Mouse (Mus musculus): Measurements from ENCODE around the gene Slc23a3. TPM values are rescaled to one million over a fixed set of nuclear protein-coding genes. Genes with fewer than 3 reads are reported as not detected.

The Slc23a3 gene
- polyA plus RNA-seq, 1 experiment from 2014 or later, result not detected

DNA sequence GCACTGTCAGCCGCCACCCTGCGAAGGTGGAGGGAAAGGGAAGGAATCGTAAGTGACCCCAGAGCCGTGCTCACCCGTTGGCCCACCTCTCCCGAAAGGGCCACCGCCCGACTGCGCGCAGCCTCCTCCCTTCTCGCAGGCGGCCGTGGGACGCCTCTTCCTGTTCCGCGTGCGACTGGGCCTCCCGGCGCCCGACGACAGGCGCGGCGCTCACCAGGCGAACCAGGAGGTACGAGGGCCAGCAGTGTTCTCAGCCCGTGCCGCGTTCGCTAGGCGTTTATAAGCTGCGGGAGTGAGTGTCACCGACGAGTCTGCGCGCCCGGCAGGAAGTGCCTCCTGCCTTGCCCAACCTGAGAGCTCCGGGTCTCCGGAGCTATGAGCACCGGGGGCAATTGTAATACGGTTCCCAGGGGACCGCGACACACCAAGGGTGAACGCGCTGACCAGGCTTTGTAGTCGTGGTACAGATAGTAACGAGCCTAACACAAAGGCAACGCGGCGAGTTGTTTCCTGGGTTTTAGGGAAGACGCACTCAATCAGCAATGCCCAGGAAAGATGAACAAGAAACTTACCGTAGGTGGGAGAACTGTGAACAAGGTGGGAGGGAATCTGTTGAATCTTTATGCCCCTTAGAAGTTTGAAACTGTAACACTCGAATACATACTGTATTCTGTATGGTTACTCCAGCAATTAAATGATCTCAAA, 7.9 kb upstream of the Slc23a3 start:
- H3K27me3 ChIP-seq (replicated peaks; ENCODE audit: control insufficient read depth, insufficient read depth, low read length), result no peaks in the 10 kb centered on the region
- WGBS, result under 1% methylated on average over 53 of the region's 53 CpGs
- H3K27ac ChIP-seq (ENCODE audit: low read depth, low read length), result peak overlapping the region; percentile 97; the same call in 1 of the 2 replicates
- peaks cover 58% of the 10 kb centered on the region for H3K36me3 ChIP-seq (ENCODE audit: control insufficient read depth, insufficient read depth, low read length)
- peak overlapping the region; percentile 88 for H3K4me2 ChIP-seq (ENCODE audit: low read length)
- peaks cover 16% of the 10 kb centered on the region for H3K4me1 ChIP-seq (ENCODE audit: control insufficient read depth, insufficient read depth, low read length)
- ATAC-seq (0 out of 2 replicates have a peak, but pooled peaks have one; percentile 6), DNase-seq (ENCODE audit: low spot score) (peak; percentile 43)
- H3K4me3 ChIP-seq (ENCODE audit: low read depth, low read length), result peak overlapping the region; percentile 87
- H3K9ac ChIP-seq (ENCODE audit: low read length), result peak overlapping the region; percentile 93
- no peaks in the 10 kb centered on the region for H3K9me3 ChIP-seq (replicated peaks; ENCODE audit: control insufficient read depth, low read length)

DNA sequence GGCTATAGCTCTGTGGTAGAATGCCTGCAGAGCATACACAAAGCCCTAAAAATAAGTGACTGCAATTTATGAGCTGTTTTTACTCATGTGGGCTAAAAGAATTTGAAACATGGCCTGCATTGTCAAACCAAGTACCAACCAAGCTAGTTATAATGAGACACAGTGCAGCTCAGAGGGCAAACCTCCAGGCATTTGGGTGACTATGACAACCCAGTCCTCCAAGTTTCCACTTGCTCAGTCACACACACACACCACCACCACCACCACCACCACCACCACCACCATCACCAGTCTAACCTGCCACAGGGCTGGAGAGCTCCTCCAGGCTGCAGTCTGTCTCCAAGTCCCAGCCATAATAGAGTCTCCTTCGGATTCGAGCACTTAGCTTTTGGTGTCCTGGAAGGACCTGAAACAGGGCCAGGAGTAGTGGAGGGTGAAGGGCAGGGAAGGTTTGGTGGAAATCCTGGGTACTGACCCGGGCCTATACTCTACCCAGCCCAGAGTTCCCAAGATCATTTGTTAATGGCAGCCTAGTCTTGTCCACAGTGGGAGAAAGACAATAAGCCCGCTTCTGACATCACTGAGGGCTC, 7.0 kb upstream of the Slc23a3 start:
- DNase-seq (ENCODE audit: low spot score) (no peak), ATAC-seq (no peak)
- Histone ChIP-seq H3K4me2 (ENCODE audit: low read length) (peak overlapping the region; percentile 88), H3K9ac (ENCODE audit: low read length) (peak overlapping the region; percentile 93), H3K36me3 (ENCODE audit: control insufficient read depth, insufficient read depth, low read length) (peaks cover 58% of the 10 kb centered on the region), H3K4me1 (ENCODE audit: control insufficient read depth, insufficient read depth, low read length) (peaks cover 16% of the 10 kb centered on the region), H3K9me3 (replicated peaks; ENCODE audit: control insufficient read depth, low read length) (no peaks in the 10 kb centered on the region), H3K27me3 (replicated peaks; ENCODE audit: control insufficient read depth, insufficient read depth, low read length) (no peaks in the 10 kb centered on the region), H3K4me3 (ENCODE audit: low read depth, low read length) (peak overlapping the region; percentile 87), H3K27ac (ENCODE audit: low read depth, low read length) (no peak overlapping the region)
- 72% methylated on average over 4 of the region's 4 CpGs for WGBS

DNA sequence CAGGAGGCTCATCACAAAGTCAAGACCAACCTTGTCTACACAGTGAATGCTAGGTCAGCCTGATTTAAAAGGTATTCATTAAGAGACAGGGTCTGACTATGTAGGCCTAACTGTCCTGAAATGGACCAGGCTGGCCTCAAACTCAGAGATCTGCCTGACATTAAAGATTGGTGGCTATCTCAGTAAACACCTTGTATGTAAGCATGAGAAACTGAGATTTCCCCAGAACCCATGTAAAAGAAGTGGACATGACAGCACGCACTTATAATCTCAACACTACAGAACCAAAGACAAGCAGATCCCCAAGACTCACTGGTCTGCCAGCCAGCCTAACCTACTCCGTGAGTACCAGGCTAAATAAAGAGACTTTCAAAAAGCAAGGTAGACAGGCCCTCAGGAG, 4.8 kb upstream of the Slc23a3 start:
- 94% methylated on average over 2 of the region's 2 CpGs for WGBS

DNA sequence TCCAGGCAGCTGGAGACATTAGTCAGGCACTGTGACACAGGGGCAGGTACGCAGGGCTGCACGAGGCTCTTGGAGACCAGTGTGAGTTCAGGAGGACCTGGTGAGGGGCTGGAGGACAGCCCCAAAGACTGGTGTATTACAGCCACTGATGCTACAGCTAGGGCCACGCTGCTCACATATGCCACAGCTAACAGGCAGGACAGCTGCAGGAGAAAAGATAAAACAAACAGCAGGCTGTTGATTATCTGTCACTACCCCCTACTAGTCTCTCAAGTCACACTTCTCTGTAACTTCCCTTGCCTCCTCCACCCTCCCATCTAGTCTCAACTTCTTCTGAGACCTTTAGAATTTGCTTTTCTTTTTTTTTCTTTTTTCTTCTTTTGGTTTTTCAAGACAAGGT, 3.0 kb upstream of the Slc23a3 start:
- Histone ChIP-seq H3K9me3 (replicated peaks; ENCODE audit: control insufficient read depth, low read length) (no peaks in the 10 kb centered on the region), H3K4me1 (ENCODE audit: control insufficient read depth, insufficient read depth, low read length) (peaks cover 6% of the 10 kb centered on the region), H3K9ac (ENCODE audit: low read length) (no peak overlapping the region), H3K36me3 (ENCODE audit: control insufficient read depth, insufficient read depth, low read length) (peaks cover 46% of the 10 kb centered on the region), H3K4me2 (ENCODE audit: low read length) (no peak overlapping the region), H3K27ac (ENCODE audit: low read depth, low read length) (no peak overlapping the region), H3K27me3 (replicated peaks; ENCODE audit: control insufficient read depth, insufficient read depth, low read length) (no peaks in the 10 kb centered on the region), H3K4me3 (ENCODE audit: low read depth, low read length) (no peak overlapping the region)
- ATAC-seq, result no peak
- 92% methylated on average over 3 of the region's 3 CpGs for WGBS
- no peak for DNase-seq (ENCODE audit: low spot score)

More for the DNA sequence above, 4.8 kb upstream of the Slc23a3 start:
- peaks cover 6% of the 10 kb centered on the region for H3K4me1 ChIP-seq (ENCODE audit: control insufficient read depth, insufficient read depth, low read length)
- no peak overlapping the region for H3K4me3 ChIP-seq (ENCODE audit: low read depth, low read length)
- peaks cover 46% of the 10 kb centered on the region for H3K36me3 ChIP-seq (ENCODE audit: control insufficient read depth, insufficient read depth, low read length)
- DNase-seq (ENCODE audit: low spot score) (no peak), ATAC-seq (no peak)
- no peak overlapping the region for H3K27ac ChIP-seq (ENCODE audit: low read depth, low read length)
- H3K4me2 ChIP-seq (ENCODE audit: low read length), result no peak overlapping the region
- H3K9ac ChIP-seq (ENCODE audit: low read length), result no peak overlapping the region
- no peaks in the 10 kb centered on the region for H3K27me3 ChIP-seq (replicated peaks; ENCODE audit: control insufficient read depth, insufficient read depth, low read length)
- H3K9me3 ChIP-seq (replicated peaks; ENCODE audit: control insufficient read depth, low read length), result no peaks in the 10 kb centered on the region

DNA sequence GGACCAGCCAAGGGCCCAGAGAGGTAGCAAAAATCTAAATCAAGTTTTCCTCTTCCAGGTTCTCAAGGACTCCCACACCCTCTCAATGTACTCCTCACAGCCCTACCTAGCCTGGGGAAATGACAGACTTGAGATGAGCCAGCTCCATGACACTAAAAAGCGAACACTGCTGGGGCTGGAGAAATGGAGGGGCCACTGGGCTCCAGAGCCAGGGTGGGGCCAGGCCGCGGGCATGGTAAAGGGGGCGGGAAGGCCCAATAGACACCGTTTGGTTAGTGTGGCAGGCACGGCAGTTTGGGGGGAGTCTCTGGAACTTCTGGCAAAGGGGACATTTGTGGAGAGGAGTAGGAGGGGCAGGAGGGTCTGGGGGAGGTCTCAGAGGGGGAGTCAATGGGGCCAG, 2.6 kb upstream of the Slc23a3 start:
- peaks cover 6% of the 10 kb centered on the region for H3K4me1 ChIP-seq (ENCODE audit: control insufficient read depth, insufficient read depth, low read length)
- H3K4me2 ChIP-seq (ENCODE audit: low read length), result no peak overlapping the region
- H3K27me3 ChIP-seq (replicated peaks; ENCODE audit: control insufficient read depth, insufficient read depth, low read length), result no peaks in the 10 kb centered on the region
- no peak overlapping the region for H3K27ac ChIP-seq (ENCODE audit: low read depth, low read length)
- no peak overlapping the region for H3K4me3 ChIP-seq (ENCODE audit: low read depth, low read length)
- 89% methylated on average over 6 of the region's 6 CpGs for WGBS
- no peaks in the 10 kb centered on the region for H3K9me3 ChIP-seq (replicated peaks; ENCODE audit: control insufficient read depth, low read length)
- DNase-seq (ENCODE audit: low spot score) (no peak), ATAC-seq (no peak)
- H3K36me3 ChIP-seq (ENCODE audit: control insufficient read depth, insufficient read depth, low read length), result peaks cover 46% of the 10 kb centered on the region
- H3K9ac ChIP-seq (ENCODE audit: low read length), result no peak overlapping the region

DNA sequence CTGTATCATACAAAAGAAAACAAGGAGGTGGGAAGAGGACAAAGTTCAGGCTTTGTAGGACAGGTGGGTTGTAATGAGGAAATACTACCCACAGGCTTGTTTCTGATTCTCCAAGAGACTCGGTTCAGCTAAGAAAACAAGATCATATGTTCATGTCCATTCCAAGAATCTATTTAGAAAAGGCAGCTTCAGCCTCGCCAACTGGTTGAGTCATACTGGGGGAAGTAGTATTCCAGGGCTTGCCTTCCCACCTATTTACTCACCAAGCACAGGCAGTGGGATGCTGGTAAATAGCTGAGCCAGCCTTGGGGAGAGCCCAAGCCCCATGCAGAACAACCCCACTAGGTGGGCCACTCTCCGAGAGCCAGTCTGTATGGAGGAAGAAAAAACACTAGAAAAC, 5.0 kb downstream of the Slc23a3 start:
- Histone ChIP-seq H3K9ac (ENCODE audit: low read length) (no peak overlapping the region), H3K4me1 (ENCODE audit: control insufficient read depth, insufficient read depth, low read length) (0 out of 2 replicates have a peak, but pooled peaks cover 3% of the 10 kb centered on the region), H3K27me3 (replicated peaks; ENCODE audit: control insufficient read depth, insufficient read depth, low read length) (no peaks in the 10 kb centered on the region), H3K9me3 (replicated peaks; ENCODE audit: control insufficient read depth, low read length) (no peaks in the 10 kb centered on the region), H3K4me3 (ENCODE audit: low read depth, low read length) (no peak overlapping the region), H3K36me3 (ENCODE audit: control insufficient read depth, insufficient read depth, low read length) (no peaks in the 10 kb centered on the region), H3K27ac (ENCODE audit: low read depth, low read length) (no peak overlapping the region), H3K4me2 (ENCODE audit: low read length) (no peak overlapping the region)
- WGBS, result 77% methylated on average over 3 of the region's 3 CpGs
- DNase-seq (ENCODE audit: low spot score) (no peak), ATAC-seq (no peak)

DNA sequence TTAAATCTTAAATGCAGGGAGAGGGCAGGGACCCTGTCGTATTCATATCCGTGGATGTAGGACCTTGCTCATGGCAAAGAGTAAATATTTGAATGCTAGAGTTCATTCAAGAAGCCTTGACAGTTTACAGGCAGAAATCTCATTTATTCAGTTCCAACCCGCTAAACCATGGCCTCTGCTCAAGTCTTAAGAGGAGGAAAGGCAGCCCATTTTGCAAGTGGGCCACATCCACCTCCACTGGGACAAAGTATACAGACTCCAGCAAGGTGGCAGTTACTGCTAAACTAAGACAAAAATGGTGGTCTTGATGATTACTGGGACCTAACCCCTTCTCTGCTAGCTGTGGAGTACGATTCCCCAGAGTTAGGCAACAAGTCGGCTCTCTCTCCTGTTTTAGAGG, 8.3 kb downstream of the Slc23a3 start:
- H3K27me3 ChIP-seq (replicated peaks; ENCODE audit: control insufficient read depth, insufficient read depth, low read length), result no peaks in the 10 kb centered on the region
- no peaks in the 10 kb centered on the region for H3K9me3 ChIP-seq (replicated peaks; ENCODE audit: control insufficient read depth, low read length)
- WGBS, result 36% methylated on average over 5 of the region's 5 CpGs
- 0 out of 2 replicates have a peak, but pooled peaks cover 3% of the 10 kb centered on the region for H3K4me1 ChIP-seq (ENCODE audit: control insufficient read depth, insufficient read depth, low read length)
- H3K4me3 ChIP-seq (ENCODE audit: low read depth, low read length), result peak overlapping the region; percentile 43
- DNase-seq (ENCODE audit: low spot score) (no peak), ATAC-seq (no peak)
- H3K27ac ChIP-seq (ENCODE audit: low read depth, low read length), result no peak overlapping the region
- H3K36me3 ChIP-seq (ENCODE audit: control insufficient read depth, insufficient read depth, low read length), result no peaks in the 10 kb centered on the region
- H3K9ac ChIP-seq (ENCODE audit: low read length), result peak overlapping the region; percentile 59; the same call in 1 of the 2 replicates
- H3K4me2 ChIP-seq (ENCODE audit: low read length), result peak overlapping the region; percentile 43

DNA sequence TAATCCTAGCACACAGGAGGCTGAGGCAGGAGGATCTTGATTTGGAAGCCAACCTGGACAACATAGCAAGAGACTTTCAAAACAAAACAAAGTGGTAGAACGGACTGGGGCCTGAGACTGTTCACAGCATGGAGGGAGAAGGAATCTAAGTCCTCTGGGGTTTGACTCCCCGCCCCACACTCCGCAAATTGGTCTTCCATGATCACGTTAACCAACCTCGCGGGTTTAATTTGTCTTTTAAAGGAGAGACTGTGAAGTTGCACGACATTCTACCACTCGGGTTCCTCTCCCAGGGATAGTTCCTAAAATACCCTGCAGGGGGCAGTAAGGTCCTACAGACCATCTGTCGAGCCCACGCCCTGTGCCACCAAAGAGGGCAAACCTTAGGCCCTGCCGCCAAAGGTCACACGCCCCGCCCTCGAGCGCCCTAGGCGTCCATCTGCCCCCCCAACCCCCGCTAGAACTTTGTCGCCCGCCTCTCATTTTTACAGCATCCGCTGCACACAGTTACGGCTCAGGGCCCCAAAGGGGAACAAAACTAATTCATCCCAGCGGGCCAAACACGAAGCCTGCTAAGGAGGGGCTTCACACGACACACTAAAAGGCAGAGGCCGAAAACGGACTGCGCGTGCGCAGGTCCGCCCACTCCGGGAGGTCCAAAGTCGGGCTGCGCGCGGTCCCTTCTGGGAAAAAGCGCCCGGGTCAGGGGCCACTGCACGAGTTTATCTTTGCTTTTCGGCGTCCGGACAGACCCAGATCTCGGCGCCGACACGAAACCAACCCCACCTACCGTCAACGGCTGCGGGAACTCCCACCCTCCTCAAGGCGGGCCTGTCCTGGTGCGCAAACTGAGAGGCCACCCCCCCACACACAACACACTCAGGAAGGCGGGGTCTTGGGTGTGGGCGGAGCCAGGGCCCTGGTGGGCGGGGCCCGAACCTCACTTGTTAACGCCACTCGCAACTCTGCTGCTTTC, 9.1 kb downstream of the Slc23a3 start, which contains the start of gene Nhej1:
TSS of gene Nhej1 (minus strand) at position 855 of the 976 bp plus-strand sequence.
- H3K4me2 ChIP-seq (ENCODE audit: low read length), result peak within 1 kb of the TSS; percentile 43
- no peaks in the 10 kb centered on the region for H3K9me3 ChIP-seq (replicated peaks; ENCODE audit: control insufficient read depth, low read length)
- H3K27ac ChIP-seq (ENCODE audit: low read depth, low read length), result peak within 1 kb of the TSS; percentile 75
- DNase-seq (ENCODE audit: low spot score), result peak; percentile 97
- 2% methylated on average over 56 of the region's 56 CpGs for WGBS
- H3K27me3 ChIP-seq (replicated peaks; ENCODE audit: control insufficient read depth, insufficient read depth, low read length), result no peaks in the 10 kb centered on the region
- peak within 1 kb of the TSS; percentile 43 for H3K4me3 ChIP-seq (ENCODE audit: low read depth, low read length)
- H3K9ac ChIP-seq (ENCODE audit: low read length), result peak within 1 kb of the TSS; percentile 59
- H3K4me1 ChIP-seq (ENCODE audit: control insufficient read depth, insufficient read depth, low read length), result 0 out of 2 replicates have a peak, but pooled peaks cover 3% of the 10 kb centered on the region
- peak; percentile 96 for ATAC-seq
- no peaks in the 10 kb centered on the region for H3K36me3 ChIP-seq (ENCODE audit: control insufficient read depth, insufficient read depth, low read length)
